Mouse (Mus musculus) midbrain, embryonic 15.5 days (tissue): ENCODE measurements around the gene A3galt2. TPM values are rescaled to one million over a fixed set of nuclear protein-coding genes. Genes with fewer than 3 reads are reported as not detected.
A peak's percentile ranks its signal among the peaks of the same experiment; 100 is the strongest.

Source experiments
- ATAC-seq: fragments of 200-750 bp; cut with Nextera tagmentation; replicated peaks from 2 replicates; pipeline ENCODE4 v1.8.0; 2017; ENCODE audit warnings: moderate TSS enrichment
- H3K27ac ChIP-seq: fragments of 300-500 bp; sonication (generic); 2 replicates; pipeline ENCODE4 v1.5.1; 2015; ENCODE audit warnings: mild to moderate bottlenecking, inconsistent platforms
- H3K27me3 ChIP-seq: fragments of 300-500 bp; sonication (generic); replicated peaks from 2 replicates; pipeline ENCODE4 v1.6.1; 2015; ENCODE audit warnings: inconsistent platforms
- H3K36me3 ChIP-seq: fragments of 300-500 bp; sonication (generic); replicated peaks from 2 replicates; pipeline ENCODE4 v1.6.1; 2015; ENCODE audit warnings: inconsistent platforms
- H3K4me1 ChIP-seq: fragments of 300-500 bp; sonication (generic); 2 replicates; pipeline ENCODE4 v1.6.1; 2015; ENCODE audit warnings: inconsistent platforms
- H3K4me2 ChIP-seq: fragments of 300-500 bp; sonication (generic); 2 replicates; pipeline ENCODE4 v1.6.1; 2015; ENCODE audit warnings: inconsistent platforms, mild to moderate bottlenecking, moderate library complexity
- H3K4me3 ChIP-seq: fragments of 300-500 bp; sonication (generic); 2 replicates; pipeline ENCODE4 v1.5.1; 2015; ENCODE audit warnings: mild to moderate bottlenecking, inconsistent platforms
- H3K9ac ChIP-seq: fragments of 300-500 bp; sonication (generic); 2 replicates; pipeline ENCODE4 v1.6.1; 2015; ENCODE audit warnings: mild to moderate bottlenecking, inconsistent platforms
- H3K9me3 ChIP-seq: fragments of 300-500 bp; sonication (generic); 2 replicates; pipeline ENCODE4 v1.6.1; 2016; ENCODE audit warnings: inconsistent platforms
- WGBS: fragments of 180-500 bp; shearing (Covaris S2); methylation state at CpG from one replicate; pipeline ENCODE4 v1.1.7; 2015; ENCODE audit warnings: mixed read lengths; 5-methylcytosine and 5-hydroxymethylcytosine counted together
- polyA plus RNA-seq: library from polyadenylated mRNA; unstranded; fragments of >200 nt; fragmentation: Nextera tagmentation; extraction: Ambion mirVana; gene quantifications from 2 replicates; pipeline ENCODE4 v1.2.1, GENCODE M21; 2015

A3galt2 gene
- polyA plus RNA-seq, 1 experiment from 2014 or later, result 0.28 TPM

- Histone ChIP-seq H3K36me3 (peaks cover 14% of the 10 kb centered on the region), H3K4me2 (no peak overlapping the region), H3K4me3 (no peak overlapping the region), H3K9ac (no peak overlapping the region), H3K27ac (no peak overlapping the region), H3K4me1 (no peaks in the 10 kb centered on the region), H3K27me3 (no peaks in the 10 kb centered on the region), H3K9me3 (no peaks in the 10 kb centered on the region)
- 89% methylated on average over 13 of the region's 13 CpGs for WGBS
- no peak for ATAC-seq
Measured at GRCm38 (mm10) chr4:128769569-128770355, 14.6 kb downstream of the A3galt2 start.

GRCm38 (mm10) chr4:128770698-128771097 is 15.5 kb downstream of the A3galt2 start:
- 94% methylated on average over 5 of the region's 5 CpGs for WGBS
- ATAC-seq, result no peak

GRCm38 (mm10) chr4:128773820-128774219 is 18.7 kb downstream of the A3galt2 start:
- Histone ChIP-seq H3K4me2 (no peak overlapping the region), H3K4me3 (no peak overlapping the region), H3K9me3 (no peaks in the 10 kb centered on the region), H3K9ac (no peak overlapping the region), H3K36me3 (peaks cover 22% of the 10 kb centered on the region), H3K4me1 (no peaks in the 10 kb centered on the region), H3K27me3 (no peaks in the 10 kb centered on the region), H3K27ac (no peak overlapping the region)
- 93% methylated on average over 11 of the region's 11 CpGs for WGBS
- no peak for ATAC-seq

More at GRCm38 (mm10) chr4:128770698-128771097, 15.5 kb downstream of the A3galt2 start:
- Histone ChIP-seq H3K9ac (no peak overlapping the region), H3K9me3 (no peaks in the 10 kb centered on the region), H3K27ac (no peak overlapping the region), H3K27me3 (no peaks in the 10 kb centered on the region), H3K36me3 (peaks cover 22% of the 10 kb centered on the region), H3K4me1 (no peaks in the 10 kb centered on the region), H3K4me3 (no peak overlapping the region), H3K4me2 (no peak overlapping the region)

- Histone ChIP-seq H3K4me3 (no peak overlapping the region), H3K27ac (no peak overlapping the region), H3K27me3 (no peaks in the 10 kb centered on the region), H3K9me3 (no peaks in the 10 kb centered on the region), H3K4me2 (no peak overlapping the region), H3K36me3 (peaks cover 23% of the 10 kb centered on the region), H3K4me1 (no peaks in the 10 kb centered on the region), H3K9ac (no peak overlapping the region)
- no peak for ATAC-seq
- 93% methylated on average over 9 of the region's 9 CpGs for WGBS
Measured at GRCm38 (mm10) chr4:128774467-128774866, 19.3 kb downstream of the A3galt2 start.

DNA sequence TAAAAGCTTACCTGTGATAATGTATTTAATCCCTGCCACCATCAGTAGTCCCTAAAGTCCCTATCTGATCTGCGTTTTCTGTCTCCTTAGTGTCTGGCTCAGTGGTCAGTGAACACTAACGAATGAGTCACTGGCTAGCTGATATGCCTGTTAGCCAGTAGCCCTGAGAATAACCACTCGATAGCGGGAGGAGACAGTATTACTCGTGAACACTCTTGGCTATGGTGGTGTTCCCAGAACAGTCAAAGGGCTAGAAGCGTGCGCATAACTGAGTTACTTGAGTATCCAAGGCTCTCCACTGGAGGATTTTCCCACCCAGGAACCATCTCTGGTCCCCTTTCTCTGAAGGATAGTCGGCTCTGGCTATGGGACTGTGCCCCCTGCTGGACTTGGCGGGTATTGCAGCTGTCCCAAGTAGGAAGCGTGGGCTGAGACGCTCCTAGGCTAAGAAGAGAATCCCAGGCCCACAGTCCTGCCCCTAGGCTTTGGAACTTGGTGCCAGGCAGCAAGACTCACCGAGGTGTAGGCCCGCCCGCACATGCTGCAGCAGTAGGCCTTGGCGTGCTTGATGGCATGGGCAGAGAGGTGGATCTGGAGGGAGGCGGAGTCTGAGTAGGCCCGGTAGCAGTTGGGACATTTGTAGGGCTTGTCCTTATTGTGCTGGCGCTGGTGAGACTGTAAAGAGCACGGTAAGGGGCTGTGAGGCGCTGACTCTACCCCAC is 21.6 kb downstream of the A3galt2 start:
- Histone ChIP-seq H3K27ac (no peak overlapping the region), H3K4me2 (no peak overlapping the region), H3K9ac (no peak overlapping the region), H3K27me3 (no peaks in the 10 kb centered on the region), H3K4me3 (no peak overlapping the region), H3K4me1 (no peaks in the 10 kb centered on the region), H3K36me3 (peaks cover 28% of the 10 kb centered on the region), H3K9me3 (no peaks in the 10 kb centered on the region)
- ATAC-seq, result peak; percentile 40
- 40% methylated on average over 20 of the region's 20 CpGs for WGBS

GRCm38 (mm10) chr4:128777593-128777992 is 22.4 kb downstream of the A3galt2 start:
- ATAC-seq, result no peak
- WGBS, result 83% methylated on average over 11 of the region's 11 CpGs
- no peaks in the 10 kb centered on the region for H3K27me3 ChIP-seq
- H3K27ac ChIP-seq, result no peak overlapping the region
- H3K36me3 ChIP-seq, result peaks cover 35% of the 10 kb centered on the region
- H3K4me3 ChIP-seq, result no peak overlapping the region
- H3K9ac ChIP-seq, result no peak overlapping the region
- H3K9me3 ChIP-seq, result no peaks in the 10 kb centered on the region
- no peak overlapping the region for H3K4me2 ChIP-seq
- H3K4me1 ChIP-seq, result no peaks in the 10 kb centered on the region

GRCm38 (mm10) chr4:128782037-128782436 is 26.9 kb downstream of the A3galt2 start:
- no peak overlapping the region for H3K9ac ChIP-seq
- H3K36me3 ChIP-seq, result peaks cover 39% of the 10 kb centered on the region
- no peaks in the 10 kb centered on the region for H3K9me3 ChIP-seq
- WGBS, result 92% methylated on average over 7 of the region's 7 CpGs
- H3K27me3 ChIP-seq, result no peaks in the 10 kb centered on the region
- no peaks in the 10 kb centered on the region for H3K4me1 ChIP-seq
- no peak overlapping the region for H3K4me3 ChIP-seq
- H3K27ac ChIP-seq, result no peak overlapping the region
- no peak for ATAC-seq
- no peak overlapping the region for H3K4me2 ChIP-seq

GRCm38 (mm10) chr4:128782645-128783044 is 27.5 kb downstream of the A3galt2 start:
- 78% methylated on average over 4 of the region's 4 CpGs for WGBS
- H3K27me3 ChIP-seq, result no peaks in the 10 kb centered on the region
- no peak for ATAC-seq
- peaks cover 40% of the 10 kb centered on the region for H3K36me3 ChIP-seq
- no peaks in the 10 kb centered on the region for H3K9me3 ChIP-seq
- no peaks in the 10 kb centered on the region for H3K4me1 ChIP-seq
- H3K27ac ChIP-seq, result no peak overlapping the region
- no peak overlapping the region for H3K9ac ChIP-seq
- H3K4me2 ChIP-seq, result no peak overlapping the region
- H3K4me3 ChIP-seq, result no peak overlapping the region

- WGBS, result 93% methylated on average over 15 of the region's 15 CpGs
- H3K36me3 ChIP-seq, result peaks cover 37% of the 10 kb centered on the region
- no peaks in the 10 kb centered on the region for H3K9me3 ChIP-seq
- no peak overlapping the region for H3K4me2 ChIP-seq
- H3K4me3 ChIP-seq, result no peak overlapping the region
- no peak overlapping the region for H3K27ac ChIP-seq
- H3K4me1 ChIP-seq, result peaks cover 4% of the 10 kb centered on the region; the same call in 1 of the 2 replicates
- H3K27me3 ChIP-seq, result no peaks in the 10 kb centered on the region
- H3K9ac ChIP-seq, result no peak overlapping the region
- ATAC-seq, result no peak
Measured at GRCm38 (mm10) chr4:128784950-128785631, 29.9 kb downstream of the A3galt2 start.

GRCm38 (mm10) chr4:128785921-128786654 is 30.9 kb downstream of the A3galt2 start:
- H3K36me3 ChIP-seq, result peaks cover 37% of the 10 kb centered on the region

GRCm38 (mm10) chr4:128787023-128787939 is 32.1 kb downstream of the A3galt2 start:
- peaks cover 29% of the 10 kb centered on the region for H3K36me3 ChIP-seq
- no peak for ATAC-seq
- H3K4me1 ChIP-seq, result peaks cover 4% of the 10 kb centered on the region; the same call in 1 of the 2 replicates
- no peaks in the 10 kb centered on the region for H3K9me3 ChIP-seq
- no peaks in the 10 kb centered on the region for H3K27me3 ChIP-seq
- no peak overlapping the region for H3K4me2 ChIP-seq
- no peak overlapping the region for H3K9ac ChIP-seq
- no peak overlapping the region for H3K4me3 ChIP-seq
- WGBS, result 85% methylated on average over 24 of the region's 24 CpGs
- no peak overlapping the region for H3K27ac ChIP-seq

More at GRCm38 (mm10) chr4:128785921-128786654, 30.9 kb downstream of the A3galt2 start:
- peaks cover 4% of the 10 kb centered on the region; the same call in 1 of the 2 replicates for H3K4me1 ChIP-seq
- H3K9ac ChIP-seq, result no peak overlapping the region
- no peaks in the 10 kb centered on the region for H3K27me3 ChIP-seq
- no peaks in the 10 kb centered on the region for H3K9me3 ChIP-seq
- no peak overlapping the region for H3K4me3 ChIP-seq
- no peak overlapping the region for H3K27ac ChIP-seq
- no peak overlapping the region for H3K4me2 ChIP-seq
- 94% methylated on average over 11 of the region's 11 CpGs for WGBS
- ATAC-seq, result no peak
